Mouse (Mus musculus): Measurements from ENCODE around the gene Stmn1. TPM values are rescaled to one million over a fixed set of nuclear protein-coding genes. Genes with fewer than 3 reads are reported as not detected.

Gene Stmn1
- polyA plus RNA-seq, 1 experiment from 2014 or later: 5,278 TPM

DNA sequence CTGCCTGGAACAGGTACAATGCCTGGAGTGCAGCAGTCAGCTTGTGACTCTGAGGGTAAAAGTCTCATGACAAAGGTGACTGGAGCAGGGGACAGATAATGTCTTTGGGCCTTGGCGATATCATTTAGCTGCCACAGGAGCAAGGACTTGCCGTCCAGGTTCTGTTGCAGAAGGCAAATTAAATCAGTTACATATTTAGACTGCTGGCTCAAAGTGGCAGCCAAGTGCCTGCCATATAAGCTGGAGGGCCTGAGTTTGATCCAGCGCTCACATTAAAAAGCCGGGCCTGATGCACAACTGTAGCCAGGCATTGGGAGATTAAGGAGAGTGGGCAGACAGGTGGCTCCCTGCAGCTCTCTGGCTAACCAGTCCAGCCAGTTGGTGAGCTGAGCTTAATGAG is 11.7 kb downstream of the Stmn1 start:
- H3K9me3 ChIP-seq (ENCODE audit: control insufficient read depth, low read length): no peaks in the 10 kb centered on the region
- ATAC-seq (ENCODE audit: low FRiP score): no peak
- no peak overlapping the region for H3K27ac ChIP-seq
- no peak overlapping the region for H3K4me2 ChIP-seq (replicated peaks)
- peaks cover 30% of the 10 kb centered on the region for H3K36me3 ChIP-seq (replicated peaks; ENCODE audit: control insufficient read depth, insufficient read depth)
- peaks cover 4% of the 10 kb centered on the region; the same call in 1 of the 2 replicates for H3K4me1 ChIP-seq (replicated peaks; ENCODE audit: control insufficient read depth, insufficient read depth, low read length)
- no peak for DNase-seq (ENCODE audit: low spot score)
- no peak overlapping the region for H3K9ac ChIP-seq
- no peaks in the 10 kb centered on the region for H3K27me3 ChIP-seq (ENCODE audit: control insufficient read depth, insufficient read depth, low read length)
- no peak overlapping the region for H3K4me3 ChIP-seq (replicated peaks; ENCODE audit: low read length)
- 82% methylated on average over 4 of the region's 4 CpGs for WGBS

DNA sequence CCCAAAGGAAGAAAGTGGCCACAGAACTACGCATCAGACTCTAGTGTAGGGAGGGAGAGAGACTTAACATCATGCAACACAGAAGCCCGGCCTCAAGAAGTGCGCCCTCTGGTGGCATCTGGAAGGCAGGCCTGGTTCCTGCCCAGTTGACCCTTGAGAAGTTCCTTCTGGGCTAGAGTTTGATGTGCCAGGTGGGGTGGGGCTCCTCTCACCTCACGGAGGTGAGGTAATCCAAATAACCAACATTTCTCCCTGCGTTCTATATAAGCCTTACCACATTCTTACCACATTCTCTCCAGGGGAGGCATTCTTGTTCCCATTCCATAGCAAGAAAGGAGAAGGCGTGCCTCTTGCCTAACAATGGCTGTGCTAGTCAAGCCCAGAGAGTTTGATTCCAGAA is 12.7 kb downstream of the Stmn1 start:
- 28% methylated on average over 6 of the region's 6 CpGs for WGBS
- ATAC-seq (ENCODE audit: low FRiP score): no peak
- no peak overlapping the region for H3K9ac ChIP-seq

GRCm38 (mm10) chr4:134481270-134481669 is 13.2 kb downstream of the Stmn1 start:
- 63% methylated on average over 6 of the region's 6 CpGs for WGBS
- DNase-seq (ENCODE audit: low spot score) (no peak), ATAC-seq (ENCODE audit: low FRiP score) (no peak)
- Histone ChIP-seq H3K27ac (no peak overlapping the region), H3K27me3 (ENCODE audit: control insufficient read depth, insufficient read depth, low read length) (no peaks in the 10 kb centered on the region), H3K4me1 (replicated peaks; ENCODE audit: control insufficient read depth, insufficient read depth, low read length) (no peaks in the 10 kb centered on the region), H3K9ac (no peak overlapping the region), H3K4me2 (replicated peaks) (no peak overlapping the region), H3K4me3 (replicated peaks; ENCODE audit: low read length) (no peak overlapping the region), H3K9me3 (ENCODE audit: control insufficient read depth, low read length) (no peaks in the 10 kb centered on the region), H3K36me3 (replicated peaks; ENCODE audit: control insufficient read depth, insufficient read depth) (peaks cover 16% of the 10 kb centered on the region)

More for the DNA sequence above, 12.7 kb downstream of the Stmn1 start:
- Histone ChIP-seq H3K9me3 (ENCODE audit: control insufficient read depth, low read length) (no peaks in the 10 kb centered on the region), H3K27me3 (ENCODE audit: control insufficient read depth, insufficient read depth, low read length) (no peaks in the 10 kb centered on the region), H3K4me3 (replicated peaks; ENCODE audit: low read length) (no peak overlapping the region), H3K4me1 (replicated peaks; ENCODE audit: control insufficient read depth, insufficient read depth, low read length) (no peaks in the 10 kb centered on the region), H3K36me3 (replicated peaks; ENCODE audit: control insufficient read depth, insufficient read depth) (peaks cover 20% of the 10 kb centered on the region), H3K27ac (no peak overlapping the region), H3K4me2 (replicated peaks) (no peak overlapping the region)
- peak; percentile 70 for DNase-seq (ENCODE audit: low spot score)

- 83% methylated on average over 8 of the region's 8 CpGs for WGBS
- DNase-seq (ENCODE audit: low spot score) (no peak), ATAC-seq (ENCODE audit: low FRiP score) (no peak)
- no peak overlapping the region for H3K4me3 ChIP-seq (replicated peaks; ENCODE audit: low read length)
- H3K4me1 ChIP-seq (replicated peaks; ENCODE audit: control insufficient read depth, insufficient read depth, low read length): no peaks in the 10 kb centered on the region
- H3K27ac ChIP-seq: no peak overlapping the region
- H3K9ac ChIP-seq: no peak overlapping the region
- no peaks in the 10 kb centered on the region for H3K27me3 ChIP-seq (ENCODE audit: control insufficient read depth, insufficient read depth, low read length)
- H3K9me3 ChIP-seq (ENCODE audit: control insufficient read depth, low read length): no peaks in the 10 kb centered on the region
- H3K36me3 ChIP-seq (replicated peaks; ENCODE audit: control insufficient read depth, insufficient read depth): 0 out of 2 replicates have a peak, but pooled peaks cover 4% of the 10 kb centered on the region
- no peak overlapping the region for H3K4me2 ChIP-seq (replicated peaks)
These were observed 14.3 kb downstream of the Stmn1 start for GRCm38 (mm10) chr4:134482442-134482841.

GRCm38 (mm10) chr4:134483078-134483688 is 15.1 kb downstream of the Stmn1 start:
- H3K4me3 ChIP-seq (replicated peaks; ENCODE audit: low read length): no peak overlapping the region
- H3K36me3 ChIP-seq (replicated peaks; ENCODE audit: control insufficient read depth, insufficient read depth): no peaks in the 10 kb centered on the region
- H3K4me1 ChIP-seq (replicated peaks; ENCODE audit: control insufficient read depth, insufficient read depth, low read length): no peaks in the 10 kb centered on the region
- no peak overlapping the region for H3K4me2 ChIP-seq (replicated peaks)
- H3K27ac ChIP-seq: no peak overlapping the region
- H3K9me3 ChIP-seq (ENCODE audit: control insufficient read depth, low read length): no peaks in the 10 kb centered on the region
- 66% methylated on average over 6 of the region's 6 CpGs for WGBS
- DNase-seq (ENCODE audit: low spot score): no peak
- ATAC-seq (ENCODE audit: low FRiP score): no peak
- H3K9ac ChIP-seq: no peak overlapping the region
- no peaks in the 10 kb centered on the region for H3K27me3 ChIP-seq (ENCODE audit: control insufficient read depth, insufficient read depth, low read length)

DNA sequence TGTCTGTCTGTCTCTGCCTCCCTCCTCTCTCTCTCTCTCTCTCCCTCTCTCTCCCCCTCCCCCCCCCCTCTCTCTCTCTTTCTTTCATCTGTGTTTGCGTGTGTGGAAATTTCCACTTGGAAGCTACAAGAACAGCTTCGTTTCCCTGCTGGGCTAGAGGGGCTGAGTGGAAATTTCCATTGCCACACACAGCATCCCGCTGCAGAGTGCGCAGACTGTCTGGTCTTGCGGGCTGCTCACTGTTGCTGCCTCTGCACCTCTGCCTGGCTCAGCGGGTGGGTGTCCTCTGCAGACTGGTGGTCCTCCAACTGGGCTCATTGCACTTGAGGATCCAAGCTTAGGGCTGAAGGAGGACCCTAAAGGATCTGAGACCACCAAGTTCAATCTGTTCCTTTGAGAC is 15.6 kb downstream of the Stmn1 start:
- Histone ChIP-seq H3K4me3 (replicated peaks; ENCODE audit: low read length) (no peak overlapping the region), H3K27me3 (ENCODE audit: control insufficient read depth, insufficient read depth, low read length) (no peaks in the 10 kb centered on the region), H3K9me3 (ENCODE audit: control insufficient read depth, low read length) (no peaks in the 10 kb centered on the region), H3K4me2 (replicated peaks) (no peak overlapping the region), H3K27ac (no peak overlapping the region), H3K9ac (no peak overlapping the region), H3K4me1 (replicated peaks; ENCODE audit: control insufficient read depth, insufficient read depth, low read length) (no peaks in the 10 kb centered on the region), H3K36me3 (replicated peaks; ENCODE audit: control insufficient read depth, insufficient read depth) (no peaks in the 10 kb centered on the region)
- WGBS: 47% methylated on average over 6 of the region's 6 CpGs
- DNase-seq (ENCODE audit: low spot score) (no peak), ATAC-seq (ENCODE audit: low FRiP score) (no peak)

DNA sequence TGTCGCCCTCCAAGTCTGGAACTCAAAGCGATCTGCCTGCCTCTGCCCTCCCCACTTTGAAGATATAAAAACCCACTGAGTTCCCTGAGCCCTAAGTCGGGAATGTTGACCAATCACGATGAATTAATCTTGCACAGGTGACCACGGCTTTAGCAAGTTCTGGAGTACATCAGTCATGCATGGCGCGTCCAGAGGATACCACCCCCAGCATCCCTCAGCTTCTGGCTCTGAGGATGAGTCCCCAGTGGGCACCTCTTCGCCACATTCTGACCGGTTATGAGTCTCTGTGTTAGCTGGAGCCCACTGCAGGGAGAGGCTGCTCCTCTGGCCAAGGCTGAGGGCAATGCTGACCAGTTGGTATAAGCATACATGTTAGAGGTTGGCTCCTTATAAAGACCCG is 16.1 kb downstream of the Stmn1 start:
- Histone ChIP-seq H3K4me3 (replicated peaks; ENCODE audit: low read length) (no peak overlapping the region), H3K27ac (no peak overlapping the region), H3K4me1 (replicated peaks; ENCODE audit: control insufficient read depth, insufficient read depth, low read length) (no peaks in the 10 kb centered on the region), H3K9me3 (ENCODE audit: control insufficient read depth, low read length) (no peaks in the 10 kb centered on the region), H3K4me2 (replicated peaks) (no peak overlapping the region), H3K9ac (no peak overlapping the region), H3K27me3 (ENCODE audit: control insufficient read depth, insufficient read depth, low read length) (no peaks in the 10 kb centered on the region), H3K36me3 (replicated peaks; ENCODE audit: control insufficient read depth, insufficient read depth) (no peaks in the 10 kb centered on the region)
- no peak for ATAC-seq (ENCODE audit: low FRiP score)
- no peak for DNase-seq (ENCODE audit: low spot score)
- WGBS: 84% methylated on average over 10 of the region's 10 CpGs

DNA sequence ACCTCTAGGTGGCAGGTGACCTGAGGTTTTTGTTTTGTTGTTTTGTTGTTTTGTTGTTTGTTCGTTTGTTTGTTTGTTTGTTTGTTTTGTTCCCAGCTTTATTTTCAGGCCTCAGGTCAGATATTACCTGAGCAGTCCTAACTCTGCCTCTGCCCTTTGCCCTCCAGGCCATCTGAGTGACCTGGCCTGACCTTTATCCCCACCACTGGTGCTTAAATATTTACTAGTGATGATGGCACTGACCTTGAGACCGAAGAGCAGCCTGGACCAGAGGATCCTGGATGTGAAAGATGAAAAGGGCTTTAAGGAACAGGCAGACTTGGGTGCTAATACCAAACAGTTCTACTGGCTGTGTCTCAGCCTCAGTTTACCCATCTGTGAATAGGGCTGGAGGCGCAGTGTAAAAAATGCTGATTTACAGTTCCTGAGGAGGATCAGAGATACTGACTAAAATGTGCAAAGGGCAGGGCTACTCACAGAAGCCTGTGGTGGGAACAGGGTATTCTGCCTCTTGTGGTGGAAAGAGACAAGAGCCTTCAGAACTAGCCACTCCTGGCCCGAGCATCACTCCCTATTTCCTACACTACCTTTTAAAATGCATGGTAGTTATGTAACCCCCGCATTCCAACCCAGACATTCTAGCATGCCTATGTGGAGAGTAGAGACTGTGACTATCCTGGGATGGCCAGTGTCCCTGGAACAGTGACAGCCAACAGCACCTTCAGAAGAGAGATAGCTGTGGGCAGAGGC is 17.2 kb downstream of the Stmn1 start:
- DNase-seq (ENCODE audit: low spot score) (no peak), ATAC-seq (ENCODE audit: low FRiP score) (no peak)
- Histone ChIP-seq H3K9me3 (ENCODE audit: control insufficient read depth, low read length) (no peaks in the 10 kb centered on the region), H3K4me3 (replicated peaks; ENCODE audit: low read length) (no peak overlapping the region), H3K4me2 (replicated peaks) (no peak overlapping the region), H3K27ac (no peak overlapping the region), H3K9ac (no peak overlapping the region), H3K36me3 (replicated peaks; ENCODE audit: control insufficient read depth, insufficient read depth) (no peaks in the 10 kb centered on the region), H3K27me3 (ENCODE audit: control insufficient read depth, insufficient read depth, low read length) (no peaks in the 10 kb centered on the region), H3K4me1 (replicated peaks; ENCODE audit: control insufficient read depth, insufficient read depth, low read length) (no peaks in the 10 kb centered on the region)
- WGBS: 90% methylated on average over 5 of the region's 5 CpGs

- Histone ChIP-seq H3K36me3 (replicated peaks; ENCODE audit: control insufficient read depth, insufficient read depth) (no peaks in the 10 kb centered on the region), H3K27me3 (ENCODE audit: control insufficient read depth, insufficient read depth, low read length) (no peaks in the 10 kb centered on the region), H3K9ac (no peak overlapping the region), H3K27ac (no peak overlapping the region), H3K4me2 (replicated peaks) (no peak overlapping the region), H3K4me1 (replicated peaks; ENCODE audit: control insufficient read depth, insufficient read depth, low read length) (no peaks in the 10 kb centered on the region), H3K9me3 (ENCODE audit: control insufficient read depth, low read length) (no peaks in the 10 kb centered on the region), H3K4me3 (replicated peaks; ENCODE audit: low read length) (no peak overlapping the region)
- WGBS: 95% methylated on average over 5 of the region's 5 CpGs
- no peak for DNase-seq (ENCODE audit: low spot score)
- no peak for ATAC-seq (ENCODE audit: low FRiP score)
These were observed 20.1 kb downstream of the Stmn1 start for GRCm38 (mm10) chr4:134488211-134488610.
